22 mouse cellular contexts compared by ENCODE assay signal in genomic region chr13:105193583-105193982, GRCm38 (mm10).
DNase-seq lines count a peak whose midpoint lies in the region; ATAC-seq and TF ChIP-seq lines count a peak whose summit lies in the region.
"Had no signal": no experiment of that assay in that cellular context is flagged by ENCODE, and none has a peak within 500 bp of the region (broad histone marks: within the 10 kb centered on the region; RNA-seq: fewer than 3 reads in every experiment).

No protein-coding gene starts in this region.

- no peaks in the 10 kb centered on the region for H3K27me3 ChIP-seq in forebrain, postnatal 0 days (ENCODE audit: insufficient read depth, low read length)
- no peaks in the 10 kb centered on the region for H3K27me3 ChIP-seq in forebrain, embryonic 14.5 days (replicated peaks; ENCODE audit: control insufficient read depth, insufficient read depth, low read length)
- no peaks in the 10 kb centered on the region for H3K27me3 ChIP-seq in midbrain, postnatal 0 days (ENCODE audit: insufficient read depth, low read length)
- no peaks in the 10 kb centered on the region for H3K27me3 ChIP-seq in midbrain, embryonic 15.5 days (replicated peaks)
- H3K27me3 ChIP-seq: CH12.LX; embryonic facial prominence, embryonic 13.5 days; forebrain, embryonic 13.5 days; heart, embryonic 15.5 days; hindbrain, embryonic 13.5 days; Patski had no signal

- 60% methylated on average over 7 of the region's 7 CpGs for WGBS in forebrain, postnatal 0 days
- 78% methylated on average over 7 of the region's 7 CpGs for WGBS in forebrain, embryonic 14.5 days
- 72% methylated on average over 7 of the region's 7 CpGs for WGBS in midbrain, postnatal 0 days
- 77% methylated on average over 7 of the region's 7 CpGs for WGBS in midbrain, embryonic 15.5 days

- no peaks in the 10 kb centered on the region for H3K9me3 ChIP-seq in forebrain, postnatal 0 days (ENCODE audit: low read length)
- no peaks in the 10 kb centered on the region for H3K9me3 ChIP-seq in forebrain, embryonic 14.5 days (replicated peaks; ENCODE audit: control insufficient read depth, low read length)
- H3K9me3 ChIP-seq in midbrain, postnatal 0 days (ENCODE audit: low read length), result no peaks in the 10 kb centered on the region
- H3K9me3 ChIP-seq in midbrain, embryonic 15.5 days, result no peaks in the 10 kb centered on the region
- H3K9me3 ChIP-seq: embryonic facial prominence, embryonic 13.5 days; forebrain, embryonic 13.5 days; heart, embryonic 15.5 days; hindbrain, embryonic 13.5 days had no signal

- TF ChIP-seq CTCF in forebrain, postnatal 0 days (IDR thresholded peaks at IDR 0.05; ENCODE audit: low read depth), result no peak
- TF ChIP-seq CTCF in layer of hippocampus, adult 2 months (conservative IDR thresholded peaks at IDR 0.05), result no peak
- no peak for TF ChIP-seq CTCF in midbrain, postnatal 0 days (IDR thresholded peaks at IDR 0.05)

- no peak overlapping the region for H3K9ac ChIP-seq in forebrain, postnatal 0 days
- no peak overlapping the region for H3K9ac ChIP-seq in forebrain, embryonic 14.5 days (ENCODE audit: low read length)
- no peak overlapping the region for H3K9ac ChIP-seq in midbrain, postnatal 0 days (replicated peaks; ENCODE audit: low read length, poor library complexity, severe bottlenecking)
- no peak overlapping the region for H3K9ac ChIP-seq in midbrain, embryonic 15.5 days
- H3K9ac ChIP-seq: embryonic facial prominence, embryonic 13.5 days; forebrain, embryonic 13.5 days; heart, embryonic 15.5 days; hindbrain, embryonic 13.5 days had no signal

- peak; percentile 59 for ATAC-seq in forebrain, postnatal 0 days
- ATAC-seq in forebrain, embryonic 14.5 days, result no peak
- no peak for ATAC-seq in midbrain, postnatal 0 days (ENCODE audit: low FRiP score)
- ATAC-seq in midbrain, embryonic 15.5 days (replicated peaks), result no peak
- ATAC-seq: activated CD4-positive, CD25-positive, alpha-beta regulatory T cell, adult 4 months; forebrain, embryonic 13.5 days; intestine, embryonic 16.5 days; Patski had no signal

- peak; percentile 43 for DNase-seq in forebrain, postnatal 0 days
- no peak for DNase-seq in forebrain, embryonic 14.5 days (ENCODE audit: low spot score)
- no peak for DNase-seq in layer of hippocampus, adult 2 months (ENCODE audit: low spot score in 2 of 2)
- DNase-seq in layer of hippocampus, adult 9-11 months, result no peak
- DNase-seq in midbrain, postnatal 0 days (ENCODE audit: low spot score), result peak; percentile 18
- peak; percentile 12 for DNase-seq in brain, embryonic 18.5 days (ENCODE audit: low read depth, low spot score)
- DNase-seq: adrenal gland, postnatal 14 days; cerebellum, adult 8-10 months; cerebellum, postnatal 14 days; gastrocnemius, postnatal 14 days; heart, adult 2 months; heart, postnatal 14 days had no signal

- peak overlapping the region; percentile 30 for H3K4me2 ChIP-seq in forebrain, postnatal 0 days (ENCODE audit: low read depth)
- H3K4me2 ChIP-seq in forebrain, embryonic 14.5 days (ENCODE audit: low read length), result no peak overlapping the region
- no peak overlapping the region for H3K4me2 ChIP-seq in midbrain, postnatal 0 days (ENCODE audit: low read depth, low read length, poor library complexity, severe bottlenecking)
- no peak overlapping the region for H3K4me2 ChIP-seq in midbrain, embryonic 15.5 days
- H3K4me2 ChIP-seq: embryonic facial prominence, embryonic 13.5 days; forebrain, embryonic 13.5 days; heart, embryonic 11.5 days; heart, embryonic 15.5 days; hindbrain, embryonic 13.5 days had no signal

- 0 out of 2 replicates have a peak overlapping the region, but pooled peaks have one; percentile 40 for H3K27ac ChIP-seq in forebrain, postnatal 0 days (ENCODE audit: low read depth, low read length)
- no peak overlapping the region for H3K27ac ChIP-seq in forebrain, embryonic 14.5 days (ENCODE audit: low read depth, low read length)
- H3K27ac ChIP-seq in layer of hippocampus, adult 2 months, result peak overlapping the region; percentile 32; the same call in 1 of the 2 replicates
- 0 out of 2 replicates have a peak overlapping the region, but pooled peaks have one; percentile 32 for H3K27ac ChIP-seq in midbrain, postnatal 0 days (ENCODE audit: low read depth, low read length)
- no peak overlapping the region for H3K27ac ChIP-seq in midbrain, embryonic 15.5 days
- H3K27ac ChIP-seq: embryonic facial prominence, embryonic 13.5 days; forebrain, embryonic 13.5 days; heart, adult 2 months; heart, embryonic 15.5 days; hindbrain, embryonic 13.5 days had no signal

- no peaks in the 10 kb centered on the region for H3K4me1 ChIP-seq in forebrain, postnatal 0 days (ENCODE audit: insufficient read depth)
- H3K4me1 ChIP-seq in forebrain, embryonic 14.5 days (ENCODE audit: control insufficient read depth, insufficient read depth, low read length), result no peaks in the 10 kb centered on the region
- no peaks in the 10 kb centered on the region for H3K4me1 ChIP-seq in midbrain, postnatal 0 days (ENCODE audit: insufficient read depth, low read length)
- H3K4me1 ChIP-seq in midbrain, embryonic 15.5 days, result no peaks in the 10 kb centered on the region
- H3K4me1 ChIP-seq: embryonic facial prominence, embryonic 13.5 days; forebrain, embryonic 13.5 days; heart, embryonic 15.5 days; hindbrain, embryonic 13.5 days had no signal

- H3K36me3 ChIP-seq in forebrain, postnatal 0 days (ENCODE audit: insufficient read depth), result no peaks in the 10 kb centered on the region
- no peaks in the 10 kb centered on the region for H3K36me3 ChIP-seq in forebrain, embryonic 14.5 days (ENCODE audit: control insufficient read depth, insufficient read depth, low read length)
- no peaks in the 10 kb centered on the region for H3K36me3 ChIP-seq in midbrain, postnatal 0 days (ENCODE audit: insufficient read depth, low read length)
- H3K36me3 ChIP-seq in midbrain, embryonic 15.5 days (replicated peaks), result no peaks in the 10 kb centered on the region
- H3K36me3 ChIP-seq: embryonic facial prominence, embryonic 13.5 days; heart, embryonic 15.5 days; hindbrain, embryonic 13.5 days had no signal

- H3K4me3 ChIP-seq in forebrain, postnatal 0 days (ENCODE audit: low read depth, low read length), result no peak overlapping the region
- H3K4me3 ChIP-seq in forebrain, embryonic 14.5 days (ENCODE audit: low read depth, low read length), result no peak overlapping the region
- no peak overlapping the region; the same call in 1 of the 2 replicates for H3K4me3 ChIP-seq in layer of hippocampus, adult 2 months
- H3K4me3 ChIP-seq in midbrain, postnatal 0 days (ENCODE audit: low read depth, low read length), result no peak overlapping the region
- H3K4me3 ChIP-seq in midbrain, embryonic 15.5 days, result no peak overlapping the region
- H3K4me3 ChIP-seq: embryonic facial prominence, embryonic 13.5 days; forebrain, embryonic 13.5 days; heart, adult 2 months; heart, embryonic 15.5 days; hindbrain, embryonic 13.5 days had no signal

Comparison
In these comparisons a context has a peak if more than half of its experiments do, and no peak if none do; other contexts are left out.
1. DNase-seq: peak in forebrain, postnatal 0 days (single experiment), midbrain, postnatal 0 days (single experiment) and brain, embryonic 18.5 days (single experiment); none in forebrain, embryonic 14.5 days (single experiment), layer of hippocampus, adult 2 months (0 of 2) and layer of hippocampus, adult 9-11 months (single experiment).
2. H3K27ac ChIP-seq: peak in forebrain, postnatal 0 days (single experiment), layer of hippocampus, adult 2 months (single experiment) and midbrain, postnatal 0 days (single experiment); none in forebrain, embryonic 14.5 days (single experiment) and midbrain, embryonic 15.5 days (single experiment).